Mouse (Mus musculus) limb, embryonic 12.5 days (tissue): Measurements from ENCODE around the gene Mcf2l. TPM values are rescaled to one million over a fixed set of nuclear protein-coding genes. Genes with fewer than 3 reads are reported as not detected.

Source experiments
- ATAC-seq: fragments of 200-750 bp; cut with Nextera tagmentation; 2 replicates; pipeline ENCODE4 v1.8.0; 2017; ENCODE audit warnings: low read depth, moderate TSS enrichment; ENCODE audit not compliant: insufficient number of reproducible peaks, insufficient read depth, low FRiP score, low TSS enrichment
- H3K27ac ChIP-seq: fragments of 300-500 bp; sonication (generic); 2 replicates; pipeline ENCODE4 v1.5.1; 2016; ENCODE audit warnings: mild to moderate bottlenecking, moderate library complexity
- H3K27me3 ChIP-seq: fragments of 300-500 bp; sonication (generic); 2 replicates; pipeline ENCODE4 v1.6.1; 2016; ENCODE audit warnings: mild to moderate bottlenecking, moderate library complexity
- H3K36me3 ChIP-seq: fragments of 300-500 bp; sonication (generic); 2 replicates; pipeline ENCODE4 v1.6.1; 2016; ENCODE audit warnings: mild to moderate bottlenecking, moderate library complexity
- H3K4me1 ChIP-seq: fragments of 300-500 bp; sonication (generic); replicated peaks from 2 replicates; pipeline ENCODE4 v1.6.1; 2016
- H3K4me2 ChIP-seq: fragments of 300-500 bp; sonication (generic); 2 replicates; pipeline ENCODE4 v1.6.1; 2016; ENCODE audit warnings: mild to moderate bottlenecking, moderate library complexity
- H3K4me3 ChIP-seq: fragments of 300-500 bp; sonication (generic); replicated peaks from 2 replicates; pipeline ENCODE4 v1.5.1; 2016; ENCODE audit warnings: mild to moderate bottlenecking
- H3K9ac ChIP-seq: fragments of 300-500 bp; sonication (generic); replicated peaks from 2 replicates; pipeline ENCODE4 v1.6.1; 2016; ENCODE audit warnings: mild to moderate bottlenecking, moderate library complexity
- H3K9me3 ChIP-seq: fragments of 300-500 bp; sonication (generic); 2 replicates; pipeline ENCODE4 v1.6.1; 2016; ENCODE audit warnings: mild to moderate bottlenecking, moderate library complexity
- WGBS: fragments of 180-500 bp; shearing (Covaris S2); methylation state at CpG from one replicate; pipeline ENCODE4 v1.1.7; 2016; 5-methylcytosine and 5-hydroxymethylcytosine counted together
- polyA plus RNA-seq: library from polyadenylated mRNA; unstranded; fragments of >200 nt; fragmentation: Nextera tagmentation; extraction: Ambion mirVana; gene quantifications from 2 replicates; pipeline ENCODE4 v1.2.1, GENCODE M21; 2016

Gene Mcf2l
- polyA plus RNA-seq, 1 experiment from 2014 or later = 14.0 TPM

DNA sequence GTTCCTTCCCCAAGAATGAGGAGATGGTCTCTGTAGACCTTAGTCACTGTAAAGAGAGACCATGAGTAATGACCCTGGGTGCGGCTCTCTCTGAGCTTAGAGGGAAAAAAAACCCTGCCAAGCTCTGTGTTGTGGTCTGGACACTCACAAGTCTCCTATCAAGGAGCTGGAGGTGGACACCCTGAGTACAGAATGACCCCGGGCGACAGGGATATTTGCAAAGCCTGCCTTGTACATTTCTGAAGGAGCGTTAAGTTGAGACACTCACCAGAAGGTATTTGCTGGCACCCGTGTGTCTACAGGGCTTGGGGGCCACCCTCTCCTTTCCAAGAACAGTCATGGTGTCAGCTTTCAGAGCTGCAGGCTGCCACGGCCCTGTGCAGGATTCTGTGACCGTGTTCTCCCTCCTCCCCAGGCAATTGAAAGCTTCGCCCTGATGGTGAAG lies 123.2 kb downstream of the Mcf2l start:
- no peak for ATAC-seq
- peak overlapping the region; percentile 69 for H3K27ac ChIP-seq
- peaks cover 23% of the 10 kb centered on the region for H3K4me1 ChIP-seq
- H3K4me2 ChIP-seq = peak overlapping the region; percentile 13
- no peaks in the 10 kb centered on the region for H3K9me3 ChIP-seq
- no peaks in the 10 kb centered on the region for H3K27me3 ChIP-seq
- H3K9ac ChIP-seq = peak overlapping the region; percentile 37; the same call in 1 of the 2 replicates
- no peak overlapping the region for H3K4me3 ChIP-seq
- peaks cover 37% of the 10 kb centered on the region for H3K36me3 ChIP-seq
- 20% methylated on average over 8 of the region's 8 CpGs for WGBS

DNA sequence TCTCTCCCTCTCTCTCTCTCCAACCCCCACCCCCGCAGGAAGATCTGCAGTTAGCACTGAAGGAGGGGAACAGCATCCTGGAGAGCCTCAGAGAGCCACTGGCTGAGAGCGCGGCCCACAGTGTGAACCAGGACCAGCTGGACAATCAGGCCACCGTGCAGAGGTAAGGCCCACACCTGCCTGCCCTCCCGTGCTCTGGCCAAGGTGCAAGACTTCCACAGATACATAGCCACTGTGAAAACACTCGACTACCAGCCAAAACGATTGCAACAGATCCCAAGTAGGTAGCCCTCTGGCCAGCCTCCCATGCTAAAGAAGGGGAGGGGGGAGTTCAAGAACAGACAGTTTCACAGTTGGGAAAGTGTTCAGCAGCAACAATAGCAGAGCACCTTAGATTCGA lies 124.7 kb downstream of the Mcf2l start:
- Histone ChIP-seq H3K4me3 (no peak overlapping the region), H3K9me3 (no peaks in the 10 kb centered on the region), H3K4me2 (no peak overlapping the region), H3K36me3 (peaks cover 51% of the 10 kb centered on the region), H3K4me1 (peaks cover 23% of the 10 kb centered on the region), H3K27ac (no peak overlapping the region), H3K27me3 (no peaks in the 10 kb centered on the region), H3K9ac (no peak overlapping the region)
- ATAC-seq = no peak
- WGBS = 74% methylated on average over 8 of the region's 8 CpGs

DNA sequence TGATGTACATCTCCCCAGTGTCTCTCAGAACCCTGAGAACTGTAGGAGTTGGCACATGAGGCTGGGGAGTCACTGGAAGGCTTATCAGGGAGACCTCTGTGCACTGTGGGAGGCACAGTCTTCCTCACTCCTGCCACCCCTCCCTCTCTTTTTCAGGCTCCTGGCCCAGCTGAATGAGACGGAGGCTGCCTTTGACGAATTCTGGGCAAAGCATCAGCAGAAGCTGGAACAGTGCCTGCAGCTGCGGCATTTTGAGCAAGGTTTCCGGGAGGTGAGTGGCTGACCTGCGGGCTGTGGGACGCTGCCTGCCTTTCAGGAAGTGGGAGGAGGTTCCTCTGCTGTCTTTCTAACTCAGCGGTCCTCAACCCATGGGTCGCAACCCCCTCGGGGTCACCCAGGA lies 126.2 kb downstream of the Mcf2l start:
- no peak for ATAC-seq
- Histone ChIP-seq H3K27ac (no peak overlapping the region), H3K4me3 (no peak overlapping the region), H3K4me1 (peaks cover 23% of the 10 kb centered on the region), H3K36me3 (peaks cover 63% of the 10 kb centered on the region), H3K9ac (no peak overlapping the region), H3K4me2 (no peak overlapping the region), H3K27me3 (no peaks in the 10 kb centered on the region), H3K9me3 (no peaks in the 10 kb centered on the region)
- WGBS = 87% methylated on average over 9 of the region's 9 CpGs

DNA sequence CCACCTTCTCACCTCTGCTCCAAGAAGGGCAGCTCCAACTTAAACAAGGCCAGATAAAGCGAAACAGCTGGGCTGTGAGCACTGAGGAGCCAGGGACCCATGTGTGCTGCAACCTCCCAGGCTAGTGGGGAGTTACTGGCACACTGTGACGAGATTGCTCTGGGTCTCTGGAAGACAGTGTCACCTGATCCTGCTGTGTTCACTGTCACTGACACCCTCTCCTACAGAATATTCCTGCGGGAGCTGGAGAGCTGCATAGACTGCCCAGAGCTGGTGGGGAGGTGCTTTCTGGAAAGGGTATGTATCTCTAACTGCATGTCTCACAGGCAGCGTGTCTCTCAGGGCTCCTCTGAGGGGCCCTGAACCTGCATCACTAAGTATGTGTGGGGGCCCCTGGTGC lies 133.9 kb downstream of the Mcf2l start:
- no peak for ATAC-seq
- 59% methylated on average over 4 of the region's 4 CpGs for WGBS
- no peak overlapping the region for H3K27ac ChIP-seq
- H3K4me1 ChIP-seq = no peaks in the 10 kb centered on the region
- peaks cover 79% of the 10 kb centered on the region for H3K36me3 ChIP-seq
- no peak overlapping the region for H3K9ac ChIP-seq
- H3K9me3 ChIP-seq = peaks cover 7% of the 10 kb centered on the region; the same call in 1 of the 2 replicates
- H3K4me3 ChIP-seq = no peak overlapping the region
- H3K27me3 ChIP-seq = no peaks in the 10 kb centered on the region
- H3K4me2 ChIP-seq = no peak overlapping the region

GRCm38 (mm10) chr8:13010313-13010712 lies 136.7 kb downstream of the Mcf2l start:
- no peak overlapping the region for H3K4me3 ChIP-seq

GRCm38 (mm10) chr8:13019560-13019959 lies 146.0 kb downstream of the Mcf2l start:
- no peak for ATAC-seq
- H3K9ac ChIP-seq = no peak overlapping the region
- H3K4me1 ChIP-seq = no peaks in the 10 kb centered on the region
- 62% methylated on average over 4 of the region's 4 CpGs for WGBS
- no peak overlapping the region for H3K27ac ChIP-seq
- H3K36me3 ChIP-seq = peaks cover 35% of the 10 kb centered on the region
- H3K4me2 ChIP-seq = no peak overlapping the region
- no peak overlapping the region for H3K4me3 ChIP-seq
- H3K9me3 ChIP-seq = no peaks in the 10 kb centered on the region
- H3K27me3 ChIP-seq = no peaks in the 10 kb centered on the region

More at GRCm38 (mm10) chr8:13010313-13010712, 136.7 kb downstream of the Mcf2l start:
- Histone ChIP-seq H3K27ac (no peak overlapping the region), H3K9ac (no peak overlapping the region), H3K9me3 (peaks cover 7% of the 10 kb centered on the region; the same call in 1 of the 2 replicates), H3K36me3 (peaks cover 80% of the 10 kb centered on the region), H3K4me1 (no peaks in the 10 kb centered on the region), H3K27me3 (no peaks in the 10 kb centered on the region), H3K4me2 (no peak overlapping the region)
- 57% methylated on average over 4 of the region's 4 CpGs for WGBS
- ATAC-seq = no peak

- H3K36me3 ChIP-seq = peaks cover 22% of the 10 kb centered on the region
- WGBS = 93% methylated on average over 8 of the region's 8 CpGs
- H3K4me1 ChIP-seq = no peaks in the 10 kb centered on the region
- H3K9ac ChIP-seq = no peak overlapping the region
- H3K4me2 ChIP-seq = no peak overlapping the region
- no peak overlapping the region for H3K27ac ChIP-seq
- H3K27me3 ChIP-seq = no peaks in the 10 kb centered on the region
- no peak overlapping the region for H3K4me3 ChIP-seq
- no peaks in the 10 kb centered on the region for H3K9me3 ChIP-seq
- ATAC-seq = no peak
These were observed 148.2 kb downstream of the Mcf2l start for GRCm38 (mm10) chr8:13021830-13022229.

DNA sequence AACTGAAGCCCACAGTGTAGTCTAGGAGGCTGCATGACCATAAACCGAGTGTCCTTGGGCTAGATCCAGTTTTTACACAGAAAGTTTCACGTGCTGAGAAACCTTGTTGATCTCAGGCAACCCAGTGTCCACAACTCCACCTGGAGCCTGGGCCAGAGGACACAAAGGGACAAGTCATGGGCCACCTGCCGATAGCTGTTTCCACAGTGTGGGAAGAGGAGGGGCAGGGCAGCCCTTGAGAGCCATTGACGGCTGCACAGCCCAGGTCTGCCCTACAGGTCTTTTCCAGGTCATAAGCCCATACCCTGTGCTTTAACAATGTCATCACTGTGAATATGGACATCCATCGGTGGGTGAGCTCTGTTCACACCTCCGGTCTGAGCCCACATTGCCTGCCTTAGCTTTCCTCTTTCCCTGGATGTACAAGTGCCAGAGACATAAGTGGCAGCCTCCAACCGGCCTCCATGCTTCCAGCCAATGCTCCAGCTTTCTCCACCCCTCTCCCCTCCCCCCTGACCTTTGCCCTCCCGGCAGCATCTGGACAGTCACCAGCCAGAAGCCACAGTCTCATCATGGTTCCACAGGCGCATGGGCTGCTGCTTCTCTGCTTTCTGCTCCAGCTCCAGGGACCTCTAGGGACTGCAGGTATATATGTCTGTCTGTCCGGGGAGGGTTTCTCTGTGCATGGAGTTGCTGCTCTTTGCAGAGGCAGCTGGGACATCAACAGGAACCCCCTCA lies 152.1 kb downstream of the Mcf2l start, which contains the start of gene F7:
Gene F7, plus strand, starts transcription at position 548 of the 738 bp plus-strand sequence.
- no peak within 1 kb of the TSS for H3K27ac ChIP-seq
- H3K36me3 ChIP-seq = no peaks in the 10 kb centered on the region
- no peak within 1 kb of the TSS for H3K9ac ChIP-seq
- 0 out of 2 replicates have a peak, but pooled peaks cover 5% of the 10 kb centered on the region for H3K4me1 ChIP-seq
- H3K4me3 ChIP-seq = no peak within 1 kb of the TSS
- no peaks in the 10 kb centered on the region for H3K27me3 ChIP-seq
- H3K4me2 ChIP-seq = no peak within 1 kb of the TSS
- ATAC-seq = no peak; the same call in 1 of the 2 replicates
- H3K9me3 ChIP-seq = no peaks in the 10 kb centered on the region
- 60% methylated on average over 10 of the region's 10 CpGs for WGBS

- Histone ChIP-seq H3K4me2 (no peak overlapping the region), H3K27ac (no peak overlapping the region), H3K4me3 (no peak overlapping the region), H3K9me3 (no peaks in the 10 kb centered on the region), H3K9ac (no peak overlapping the region), H3K36me3 (no peaks in the 10 kb centered on the region), H3K4me1 (0 out of 2 replicates have a peak, but pooled peaks cover 5% of the 10 kb centered on the region), H3K27me3 (no peaks in the 10 kb centered on the region)
- 85% methylated on average over 5 of the region's 5 CpGs for WGBS
- no peak for ATAC-seq
These were observed 154.0 kb downstream of the Mcf2l start for GRCm38 (mm10) chr8:13027615-13028014.

DNA sequence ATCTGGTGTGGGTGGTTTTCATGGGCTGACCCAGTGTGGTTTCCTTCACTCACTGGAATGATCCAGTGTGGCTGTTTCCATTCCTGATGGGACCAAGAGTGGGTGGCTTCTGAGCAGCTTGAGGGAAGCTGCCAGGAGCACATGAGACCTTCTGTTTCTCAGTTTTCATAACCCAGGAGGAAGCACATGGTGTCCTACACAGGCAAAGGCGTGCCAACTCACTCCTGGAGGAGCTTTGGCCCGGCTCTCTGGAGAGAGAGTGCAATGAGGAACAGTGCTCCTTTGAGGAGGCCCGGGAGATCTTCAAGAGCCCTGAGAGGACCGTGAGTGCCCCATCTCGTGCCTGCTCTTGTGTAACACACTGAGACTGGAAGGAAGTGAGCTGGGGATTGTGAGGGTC lies 154.9 kb downstream of the Mcf2l start:
- no peak for ATAC-seq
- H3K36me3 ChIP-seq = no peaks in the 10 kb centered on the region
- H3K4me3 ChIP-seq = no peak overlapping the region
- no peaks in the 10 kb centered on the region; the same call in 1 of the 2 replicates for H3K27me3 ChIP-seq
- 76% methylated on average over 5 of the region's 5 CpGs for WGBS
- no peaks in the 10 kb centered on the region for H3K9me3 ChIP-seq
- 0 out of 2 replicates have a peak, but pooled peaks cover 5% of the 10 kb centered on the region for H3K4me1 ChIP-seq
- H3K4me2 ChIP-seq = no peak overlapping the region
- no peak overlapping the region for H3K27ac ChIP-seq
- H3K9ac ChIP-seq = no peak overlapping the region

DNA sequence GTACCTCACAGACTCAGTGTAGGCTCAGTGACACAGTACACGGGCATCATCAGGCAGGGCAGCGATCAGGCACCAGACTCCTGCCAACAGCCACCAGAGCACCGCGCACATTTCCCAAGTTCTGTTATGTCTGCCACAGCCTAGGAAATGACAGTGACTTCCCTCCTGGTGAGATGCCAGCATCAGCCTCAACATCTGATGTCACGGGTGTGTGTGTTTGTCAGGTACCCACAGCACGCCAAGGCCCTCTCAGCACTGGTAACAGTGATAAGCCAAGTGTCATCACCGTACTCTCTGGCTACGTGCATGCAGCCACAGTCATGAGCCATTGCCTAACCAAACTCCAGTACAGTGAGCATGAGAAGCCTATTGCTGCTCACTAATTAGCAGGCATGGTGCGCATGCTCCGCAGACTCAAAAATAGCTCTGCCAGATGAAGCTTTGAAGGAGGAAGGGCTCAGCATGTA lies 162.8 kb downstream of the Mcf2l start:
- H3K27me3 ChIP-seq = no peaks in the 10 kb centered on the region; the same call in 1 of the 2 replicates

More for the DNA sequence above, 162.8 kb downstream of the Mcf2l start:
- H3K4me3 ChIP-seq = no peak overlapping the region
- H3K27ac ChIP-seq = no peak overlapping the region
- no peak for ATAC-seq
- WGBS = 88% methylated on average over 10 of the region's 10 CpGs
- H3K36me3 ChIP-seq = no peaks in the 10 kb centered on the region
- H3K9me3 ChIP-seq = no peaks in the 10 kb centered on the region
- H3K9ac ChIP-seq = no peak overlapping the region
- H3K4me2 ChIP-seq = no peak overlapping the region
- peaks cover 11% of the 10 kb centered on the region; the same call in 1 of the 2 replicates for H3K4me1 ChIP-seq
